Mouse (Mus musculus) olfactory bulb, adult 2 months (tissue): ENCODE results near the gene Tmem11.

ENCODE experiments used
- CTCF ChIP-seq: fragments of 200-500 bp; IDR thresholded peaks from 2 replicates; pipeline ENCODE4 v1.5.1; 2012; ENCODE audit warnings: low read depth, mild to moderate bottlenecking, low read length, moderate library complexity; ENCODE audit not compliant: insufficient read depth
- POLR2A ChIP-seq: fragments of 200-500 bp; IDR thresholded peaks from 2 replicates; pipeline ENCODE4 v1.6.1; 2012; ENCODE audit warnings: mild to moderate bottlenecking, low read depth, low read length, moderate library complexity; ENCODE audit not compliant: insufficient read depth

DNA sequence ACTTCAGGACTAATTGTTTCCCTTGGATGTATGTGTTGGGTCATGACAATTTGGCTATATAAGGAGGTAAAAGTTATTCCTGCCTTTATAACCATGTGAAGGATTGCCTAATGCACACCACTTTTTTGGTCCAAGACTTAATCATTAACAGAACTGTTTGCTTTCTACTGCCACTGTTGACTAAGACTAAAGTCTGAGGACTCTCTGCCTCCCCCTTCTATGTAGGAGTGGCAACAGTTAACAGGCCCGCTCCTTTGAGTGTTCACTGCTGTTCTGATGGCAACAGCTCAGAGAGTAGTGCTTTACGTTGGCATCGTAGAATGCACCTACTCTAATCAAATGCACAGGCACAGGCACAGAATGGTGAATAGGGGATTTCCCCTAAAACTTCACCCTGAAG, 53.9 kb downstream of the Tmem11 start:
- no peak for TF ChIP-seq POLR2A
- no peak for TF ChIP-seq CTCF
